Mouse (Mus musculus): Measurements from ENCODE around the gene Khdrbs2. TPM values are rescaled to one million over a fixed set of nuclear protein-coding genes. Genes with fewer than 3 reads are reported as not detected.

Khdrbs2 gene
- polyA plus RNA-seq, 1 experiment from 2014 or later, result 11.9 TPM

- H3K9me3 ChIP-seq (ENCODE audit: control insufficient read depth, low read length), result no peaks in the 10 kb centered on the region
- ATAC-seq (ENCODE audit: low FRiP score) (no peak), DNase-seq (ENCODE audit: low spot score) (no peak)
- H3K27me3 ChIP-seq (ENCODE audit: control insufficient read depth, insufficient read depth, low read length), result no peaks in the 10 kb centered on the region
- no peak overlapping the region for H3K4me3 ChIP-seq (ENCODE audit: low read depth, low read length)
- WGBS, result 81% methylated on average over 5 of the region's 5 CpGs
- no peak overlapping the region for H3K4me2 ChIP-seq (replicated peaks; ENCODE audit: low read depth, low read length)
- no peak overlapping the region for H3K9ac ChIP-seq (ENCODE audit: low read depth, low read length)
- no peaks in the 10 kb centered on the region for H3K36me3 ChIP-seq (ENCODE audit: control insufficient read depth, insufficient read depth, low read length)
- no peak overlapping the region for H3K27ac ChIP-seq (ENCODE audit: low read depth, low read length)
- H3K4me1 ChIP-seq (replicated peaks; ENCODE audit: control insufficient read depth, insufficient read depth, low read length), result no peaks in the 10 kb centered on the region
Observed at GRCm38 (mm10) chr1:32301391-32301790, 128.9 kb downstream of the Khdrbs2 start.

- Histone ChIP-seq H3K36me3 (ENCODE audit: control insufficient read depth, insufficient read depth, low read length) (no peaks in the 10 kb centered on the region), H3K4me3 (ENCODE audit: low read depth, low read length) (no peak overlapping the region), H3K9me3 (ENCODE audit: control insufficient read depth, low read length) (no peaks in the 10 kb centered on the region), H3K4me1 (replicated peaks; ENCODE audit: control insufficient read depth, insufficient read depth, low read length) (no peaks in the 10 kb centered on the region), H3K27me3 (ENCODE audit: control insufficient read depth, insufficient read depth, low read length) (no peaks in the 10 kb centered on the region), H3K27ac (ENCODE audit: low read depth, low read length) (no peak overlapping the region), H3K4me2 (replicated peaks; ENCODE audit: low read depth, low read length) (no peak overlapping the region), H3K9ac (ENCODE audit: low read depth, low read length) (no peak overlapping the region)
- ATAC-seq (ENCODE audit: low FRiP score) (no peak), DNase-seq (ENCODE audit: low spot score) (no peak)
- 75% methylated on average over 3 of the region's 3 CpGs for WGBS
Observed at GRCm38 (mm10) chr1:32309074-32309473, 136.6 kb downstream of the Khdrbs2 start.

- H3K9ac ChIP-seq (ENCODE audit: low read depth, low read length), result no peak overlapping the region
- H3K4me3 ChIP-seq (ENCODE audit: low read depth, low read length), result no peak overlapping the region
- no peaks in the 10 kb centered on the region for H3K27me3 ChIP-seq (ENCODE audit: control insufficient read depth, insufficient read depth, low read length)
- ATAC-seq (ENCODE audit: low FRiP score) (no peak), DNase-seq (ENCODE audit: low spot score) (no peak)
- no peaks in the 10 kb centered on the region for H3K9me3 ChIP-seq (ENCODE audit: control insufficient read depth, low read length)
- H3K4me2 ChIP-seq (replicated peaks; ENCODE audit: low read depth, low read length), result no peak overlapping the region
- no peak overlapping the region for H3K27ac ChIP-seq (ENCODE audit: low read depth, low read length)
- H3K36me3 ChIP-seq (ENCODE audit: control insufficient read depth, insufficient read depth, low read length), result no peaks in the 10 kb centered on the region
- no peaks in the 10 kb centered on the region for H3K4me1 ChIP-seq (replicated peaks; ENCODE audit: control insufficient read depth, insufficient read depth, low read length)
Observed at GRCm38 (mm10) chr1:32309637-32310036, 137.1 kb downstream of the Khdrbs2 start.

GRCm38 (mm10) chr1:32339108-32339507 lies 166.6 kb downstream of the Khdrbs2 start:
- H3K27me3 ChIP-seq (ENCODE audit: control insufficient read depth, insufficient read depth, low read length), result no peaks in the 10 kb centered on the region
- H3K27ac ChIP-seq (ENCODE audit: low read depth, low read length), result no peak overlapping the region
- H3K9ac ChIP-seq (ENCODE audit: low read depth, low read length), result no peak overlapping the region
- 93% methylated on average over 1 of the region's 1 CpGs for WGBS
- H3K9me3 ChIP-seq (ENCODE audit: control insufficient read depth, low read length), result no peaks in the 10 kb centered on the region
- no peak for DNase-seq (ENCODE audit: low spot score)
- H3K4me2 ChIP-seq (replicated peaks; ENCODE audit: low read depth, low read length), result no peak overlapping the region
- no peak overlapping the region for H3K4me3 ChIP-seq (ENCODE audit: low read depth, low read length)
- no peaks in the 10 kb centered on the region for H3K4me1 ChIP-seq (replicated peaks; ENCODE audit: control insufficient read depth, insufficient read depth, low read length)
- ATAC-seq (ENCODE audit: low FRiP score), result no peak
- no peaks in the 10 kb centered on the region for H3K36me3 ChIP-seq (ENCODE audit: control insufficient read depth, insufficient read depth, low read length)

GRCm38 (mm10) chr1:32347538-32347937 lies 175.0 kb downstream of the Khdrbs2 start:
- Histone ChIP-seq H3K4me2 (replicated peaks; ENCODE audit: low read depth, low read length) (no peak overlapping the region), H3K9me3 (ENCODE audit: control insufficient read depth, low read length) (no peaks in the 10 kb centered on the region), H3K4me1 (replicated peaks; ENCODE audit: control insufficient read depth, insufficient read depth, low read length) (no peaks in the 10 kb centered on the region), H3K27me3 (ENCODE audit: control insufficient read depth, insufficient read depth, low read length) (no peaks in the 10 kb centered on the region), H3K9ac (ENCODE audit: low read depth, low read length) (no peak overlapping the region), H3K36me3 (ENCODE audit: control insufficient read depth, insufficient read depth, low read length) (no peaks in the 10 kb centered on the region), H3K4me3 (ENCODE audit: low read depth, low read length) (no peak overlapping the region), H3K27ac (ENCODE audit: low read depth, low read length) (no peak overlapping the region)
- ATAC-seq (ENCODE audit: low FRiP score) (no peak), DNase-seq (ENCODE audit: low spot score) (no peak)
- 87% methylated on average over 2 of the region's 2 CpGs for WGBS

- DNase-seq (ENCODE audit: low spot score) (no peak), ATAC-seq (ENCODE audit: low FRiP score) (no peak)
- 78% methylated on average over 1 of the region's 1 CpGs for WGBS
- H3K9ac ChIP-seq (ENCODE audit: low read depth, low read length), result no peak overlapping the region
- no peaks in the 10 kb centered on the region for H3K9me3 ChIP-seq (ENCODE audit: control insufficient read depth, low read length)
- no peak overlapping the region for H3K4me2 ChIP-seq (replicated peaks; ENCODE audit: low read depth, low read length)
- no peaks in the 10 kb centered on the region for H3K27me3 ChIP-seq (ENCODE audit: control insufficient read depth, insufficient read depth, low read length)
- H3K36me3 ChIP-seq (ENCODE audit: control insufficient read depth, insufficient read depth, low read length), result no peaks in the 10 kb centered on the region
- H3K4me3 ChIP-seq (ENCODE audit: low read depth, low read length), result no peak overlapping the region
- no peaks in the 10 kb centered on the region for H3K4me1 ChIP-seq (replicated peaks; ENCODE audit: control insufficient read depth, insufficient read depth, low read length)
- H3K27ac ChIP-seq (ENCODE audit: low read depth, low read length), result no peak overlapping the region
Observed at GRCm38 (mm10) chr1:32352076-32352475, 179.6 kb downstream of the Khdrbs2 start.

GRCm38 (mm10) chr1:32363539-32363938 lies 191.0 kb downstream of the Khdrbs2 start:
- no peak for ATAC-seq (ENCODE audit: low FRiP score)

GRCm38 (mm10) chr1:32397553-32397952 lies 225.0 kb downstream of the Khdrbs2 start:
- Histone ChIP-seq H3K9me3 (ENCODE audit: control insufficient read depth, low read length) (no peaks in the 10 kb centered on the region), H3K27me3 (ENCODE audit: control insufficient read depth, insufficient read depth, low read length) (no peaks in the 10 kb centered on the region), H3K36me3 (ENCODE audit: control insufficient read depth, insufficient read depth, low read length) (no peaks in the 10 kb centered on the region), H3K9ac (ENCODE audit: low read depth, low read length) (no peak overlapping the region), H3K4me3 (ENCODE audit: low read depth, low read length) (no peak overlapping the region), H3K27ac (ENCODE audit: low read depth, low read length) (no peak overlapping the region), H3K4me1 (replicated peaks; ENCODE audit: control insufficient read depth, insufficient read depth, low read length) (no peaks in the 10 kb centered on the region), H3K4me2 (replicated peaks; ENCODE audit: low read depth, low read length) (no peak overlapping the region)
- ATAC-seq (ENCODE audit: low FRiP score) (no peak), DNase-seq (ENCODE audit: low spot score) (no peak)
- 84% methylated on average over 6 of the region's 6 CpGs for WGBS

More at GRCm38 (mm10) chr1:32363539-32363938, 191.0 kb downstream of the Khdrbs2 start:
- Histone ChIP-seq H3K27ac (ENCODE audit: low read depth, low read length) (no peak overlapping the region), H3K36me3 (ENCODE audit: control insufficient read depth, insufficient read depth, low read length) (no peaks in the 10 kb centered on the region), H3K9ac (ENCODE audit: low read depth, low read length) (no peak overlapping the region), H3K4me3 (ENCODE audit: low read depth, low read length) (no peak overlapping the region), H3K27me3 (ENCODE audit: control insufficient read depth, insufficient read depth, low read length) (no peaks in the 10 kb centered on the region), H3K4me1 (replicated peaks; ENCODE audit: control insufficient read depth, insufficient read depth, low read length) (no peaks in the 10 kb centered on the region), H3K9me3 (ENCODE audit: control insufficient read depth, low read length) (no peaks in the 10 kb centered on the region), H3K4me2 (replicated peaks; ENCODE audit: low read depth, low read length) (no peak overlapping the region)
- 77% methylated on average over 2 of the region's 2 CpGs for WGBS
- no peak for DNase-seq (ENCODE audit: low spot score)

- ATAC-seq (ENCODE audit: low FRiP score), result no peak
- 88% methylated on average over 2 of the region's 2 CpGs for WGBS
Observed at GRCm38 (mm10) chr1:32407651-32408050, 235.1 kb downstream of the Khdrbs2 start.

More at GRCm38 (mm10) chr1:32407651-32408050, 235.1 kb downstream of the Khdrbs2 start:
- no peak overlapping the region for H3K4me2 ChIP-seq (replicated peaks; ENCODE audit: low read depth, low read length)
- no peaks in the 10 kb centered on the region for H3K36me3 ChIP-seq (ENCODE audit: control insufficient read depth, insufficient read depth, low read length)
- H3K4me3 ChIP-seq (ENCODE audit: low read depth, low read length), result no peak overlapping the region
- no peak overlapping the region for H3K9ac ChIP-seq (ENCODE audit: low read depth, low read length)
- H3K27ac ChIP-seq (ENCODE audit: low read depth, low read length), result no peak overlapping the region
- no peaks in the 10 kb centered on the region for H3K4me1 ChIP-seq (replicated peaks; ENCODE audit: control insufficient read depth, insufficient read depth, low read length)
- no peak for DNase-seq (ENCODE audit: low spot score)
- H3K9me3 ChIP-seq (ENCODE audit: control insufficient read depth, low read length), result no peaks in the 10 kb centered on the region
- H3K27me3 ChIP-seq (ENCODE audit: control insufficient read depth, insufficient read depth, low read length), result no peaks in the 10 kb centered on the region
